28 mouse cellular contexts compared by ENCODE assay signal in the genomic region with DNA sequence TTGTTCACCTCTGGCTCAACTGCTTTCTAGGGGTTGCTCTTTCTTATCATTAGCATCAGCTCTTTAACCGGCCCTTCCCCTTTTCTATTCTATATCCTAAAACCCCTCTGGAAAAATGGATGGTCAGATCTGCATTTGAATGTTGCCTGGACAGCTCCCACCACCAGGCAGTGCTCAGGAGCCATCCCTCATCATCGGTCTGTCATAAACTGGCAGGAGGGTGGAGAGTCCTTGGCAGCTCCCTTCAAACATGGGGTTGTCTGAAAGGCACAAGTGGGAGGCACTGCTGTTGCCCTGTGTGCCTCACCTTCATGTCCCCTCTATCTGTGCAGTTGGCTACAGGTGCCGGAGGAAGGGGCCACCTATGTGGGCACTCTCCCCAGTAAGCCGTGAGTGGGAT.
DNase-seq lines count a peak whose midpoint lies in the region; ATAC-seq and TF ChIP-seq lines count a peak whose summit lies in the region.
"Had no signal": no experiment of that assay in that cellular context is flagged by ENCODE, and none has a peak within 500 bp of the region (broad histone marks: within the 10 kb centered on the region; RNA-seq: fewer than 3 reads in every experiment).

No protein-coding gene starts in this region.

- DNase-seq in forebrain, postnatal 0 days, result no peak
- no peak for DNase-seq in forebrain, embryonic 11.5 days (ENCODE audit: low spot score)
- DNase-seq in CH12.LX (ENCODE audit: extremely low read depth) (no peak), NIH3T3 (ENCODE audit: low read depth) (peak; percentile 14)
- DNase-seq in ovary, adult 18-20 months (ENCODE audit: low spot score), result no peak
- DNase-seq: adrenal gland, postnatal 14 days; cerebellum, adult 11 months; cerebellum, adult 9-11 months; heart, postnatal 10 days; kidney, adult 9 months; kidney, postnatal 10 days; layer of hippocampus, postnatal 36 days; liver; lung, adult 2 months; right cerebral cortex, postnatal 25 days; thymus, postnatal 14 days had no signal

- TF ChIP-seq EP300 in CH12.LX (IDR thresholded peaks at IDR 0.05; ENCODE audit: low read length), result no peak

- H3K36me3 ChIP-seq in forebrain, postnatal 0 days (ENCODE audit: insufficient read depth), result no peaks in the 10 kb centered on the region
- H3K36me3 ChIP-seq in forebrain, embryonic 11.5 days (ENCODE audit: control insufficient read depth, insufficient read depth, low read length), result no peaks in the 10 kb centered on the region
- no peaks in the 10 kb centered on the region for H3K36me3 ChIP-seq in intestine, postnatal 0 days (ENCODE audit: control insufficient read depth, insufficient read depth)
- no peaks in the 10 kb centered on the region for H3K36me3 ChIP-seq in intestine, embryonic 16.5 days (ENCODE audit: control insufficient read depth, insufficient read depth, low read length)
- H3K36me3 ChIP-seq in CH12.LX (replicated peaks in 1 of 2; ENCODE audit: control insufficient read depth in 1 of 2, insufficient read depth in 1 of 2, low read length in 1 of 2), result peaks cover 0 to under 1% of the 10 kb centered on the region in 2 experiments
- H3K36me3 ChIP-seq: heart, embryonic 10.5 days; hindbrain, embryonic 10.5 days; intestine, embryonic 15.5 days; midbrain, embryonic 12.5 days; neural tube, embryonic 15.5 days; stomach, embryonic 15.5 days had no signal

- TF ChIP-seq CTCF in forebrain, postnatal 0 days (IDR thresholded peaks at IDR 0.05; ENCODE audit: low read depth), result 0 out of 2 replicates have a peak, but pooled peaks have one; percentile 8
- peak; percentile 17; the same call in 1 of the 2 replicates for TF ChIP-seq CTCF in intestine, postnatal 0 days (IDR thresholded peaks at IDR 0.05; ENCODE audit: low read depth)
- no peak; a peak in 1 of 4 replicates for TF ChIP-seq CTCF in CH12.LX (conservative IDR thresholded peaks at IDR 0.05 in 1 of 2, IDR thresholded peaks at IDR 0.05 in 1 of 2; ENCODE audit: low read depth in 2 of 2, low read length in 2 of 2)

- no peaks in the 10 kb centered on the region for H3K79me2 ChIP-seq in CH12.LX (replicated peaks; ENCODE audit: control insufficient read depth, extremely low read depth, insufficient read depth, poor library complexity, severe bottlenecking)

- H3K9me3 ChIP-seq in forebrain, postnatal 0 days (ENCODE audit: low read length), result no peaks in the 10 kb centered on the region
- no peaks in the 10 kb centered on the region for H3K9me3 ChIP-seq in forebrain, embryonic 11.5 days (ENCODE audit: control insufficient read depth, low read length)
- H3K9me3 ChIP-seq in intestine, postnatal 0 days (ENCODE audit: control insufficient read depth), result no peaks in the 10 kb centered on the region
- H3K9me3 ChIP-seq in intestine, embryonic 16.5 days (ENCODE audit: control insufficient read depth, low read length), result no peaks in the 10 kb centered on the region
- no peaks in the 10 kb centered on the region for H3K9me3 ChIP-seq in CH12.LX (replicated peaks; ENCODE audit: low read length)
- H3K9me3 ChIP-seq: heart, embryonic 10.5 days; hindbrain, embryonic 10.5 days; intestine, embryonic 15.5 days; midbrain, embryonic 12.5 days; neural tube, embryonic 15.5 days; stomach, embryonic 15.5 days had no signal

- peak; percentile 21 for TF ChIP-seq RAD21 in CH12.LX (IDR thresholded peaks at IDR 0.05; ENCODE audit: low read depth, low read length)

- no peak for TF ChIP-seq POLR2A in CH12.LX (IDR thresholded peaks at IDR 0.05; ENCODE audit: low read depth, low read length)

- no peak overlapping the region for H3K4me2 ChIP-seq in forebrain, postnatal 0 days (ENCODE audit: low read depth)
- no peak overlapping the region for H3K4me2 ChIP-seq in forebrain, embryonic 11.5 days (ENCODE audit: low read depth, low read length, severe bottlenecking)
- no peak overlapping the region for H3K4me2 ChIP-seq in intestine, postnatal 0 days (replicated peaks; ENCODE audit: low read depth)
- no peak overlapping the region for H3K4me2 ChIP-seq in intestine, embryonic 16.5 days (ENCODE audit: low read depth, low read length)
- H3K4me2 ChIP-seq in CH12.LX (ENCODE audit: insufficient read depth, low read depth, poor library complexity, severe bottlenecking), result no peak overlapping the region
- H3K4me2 ChIP-seq: intestine, embryonic 15.5 days; midbrain, embryonic 12.5 days; neural tube, embryonic 15.5 days; stomach, embryonic 15.5 days had no signal

- 86% methylated on average over 4 of the region's 4 CpGs for whole genome bisulfite sequencing in forebrain, postnatal 0 days
- 89% methylated on average over 4 of the region's 4 CpGs for WGBS in forebrain, embryonic 11.5 days
- WGBS in intestine, postnatal 0 days, result 94% methylated on average over 4 of the region's 4 CpGs
- WGBS in intestine, embryonic 16.5 days, result 86% methylated on average over 4 of the region's 4 CpGs

- H3K9ac ChIP-seq in forebrain, postnatal 0 days, result no peak overlapping the region
- no peak overlapping the region for H3K9ac ChIP-seq in forebrain, embryonic 11.5 days (ENCODE audit: low read length)
- no peak overlapping the region for H3K9ac ChIP-seq in intestine, postnatal 0 days (ENCODE audit: low read depth, low read length)
- no peak overlapping the region for H3K9ac ChIP-seq in intestine, embryonic 16.5 days (ENCODE audit: low read depth, low read length)
- H3K9ac ChIP-seq in CH12.LX (ENCODE audit: insufficient read depth, low read depth), result no peak overlapping the region
- H3K9ac ChIP-seq: intestine, embryonic 15.5 days; liver, embryonic 14.5 days; midbrain, embryonic 12.5 days; neural tube, embryonic 15.5 days; stomach, embryonic 15.5 days had no signal

- ATAC-seq in forebrain, postnatal 0 days, result no peak
- ATAC-seq in forebrain, embryonic 11.5 days (replicated peaks; ENCODE audit: low FRiP score), result no peak
- no peak for ATAC-seq in intestine, postnatal 0 days
- ATAC-seq in intestine, embryonic 16.5 days, result no peak
- no peak for ATAC-seq in monocyte, adult 5-6 weeks (replicated peaks; ENCODE audit: insufficient number of reproducible peaks, low FRiP score, low TSS enrichment, poor library complexity, severe bottlenecking)
- ATAC-seq: forebrain, embryonic 14.5 days; hindbrain, embryonic 16.5 days; intestine, embryonic 15.5 days had no signal

- in situ Hi-C loops in CH12.LX (cut with MboI; ENCODE audit: low pct_ligation_motif_present, low pct_unique_long_range_greater_than_20kb, low sequenced_read_pairs), result no loop called here

- dilution Hi-C loops in CH12.LX (cut with MboI; ENCODE audit: extremely low pct_ligation_motif_present, extremely low pct_unique_long_range_greater_than_20kb, low sequenced_read_pairs), result no loop called here

- H3K4me1 ChIP-seq in forebrain, postnatal 0 days (ENCODE audit: insufficient read depth), result no peaks in the 10 kb centered on the region
- H3K4me1 ChIP-seq in forebrain, embryonic 11.5 days (replicated peaks; ENCODE audit: control insufficient read depth, insufficient read depth, low read length), result no peaks in the 10 kb centered on the region
- H3K4me1 ChIP-seq in intestine, postnatal 0 days (replicated peaks; ENCODE audit: control insufficient read depth, insufficient read depth, low read length), result no peaks in the 10 kb centered on the region
- H3K4me1 ChIP-seq in intestine, embryonic 16.5 days (ENCODE audit: control insufficient read depth, insufficient read depth, low read length), result no peaks in the 10 kb centered on the region
- peaks cover 0 to 10% of the 10 kb centered on the region in 2 experiments; a peak in 2 of 4 replicates for H3K4me1 ChIP-seq in CH12.LX (ENCODE audit: control insufficient read depth in 1 of 2, insufficient read depth in 2 of 2)
- H3K4me1 ChIP-seq: heart, embryonic 10.5 days; intestine, embryonic 15.5 days; midbrain, embryonic 12.5 days; stomach, embryonic 15.5 days had no signal

- no peaks in the 10 kb centered on the region for H3K27me3 ChIP-seq in forebrain, postnatal 0 days (ENCODE audit: insufficient read depth, low read length)
- H3K27me3 ChIP-seq in forebrain, embryonic 11.5 days (ENCODE audit: control insufficient read depth, insufficient read depth, low read length), result no peaks in the 10 kb centered on the region
- no peaks in the 10 kb centered on the region for H3K27me3 ChIP-seq in intestine, postnatal 0 days (replicated peaks; ENCODE audit: control insufficient read depth, insufficient read depth, low read length)
- H3K27me3 ChIP-seq in intestine, embryonic 16.5 days (replicated peaks; ENCODE audit: control insufficient read depth, insufficient read depth, low read length), result no peaks in the 10 kb centered on the region
- H3K27me3 ChIP-seq in CH12.LX (replicated peaks), result no peaks in the 10 kb centered on the region
- H3K27me3 ChIP-seq: intestine, embryonic 15.5 days; midbrain, embryonic 12.5 days; stomach, embryonic 15.5 days had no signal

- no peak overlapping the region for H3K27ac ChIP-seq in forebrain, postnatal 0 days (ENCODE audit: low read depth, low read length)
- H3K27ac ChIP-seq in forebrain, embryonic 11.5 days (ENCODE audit: low read depth, low read length), result no peak overlapping the region
- no peak overlapping the region for H3K27ac ChIP-seq in intestine, postnatal 0 days (ENCODE audit: low read depth, low read length)
- no peak overlapping the region for H3K27ac ChIP-seq in intestine, embryonic 16.5 days (ENCODE audit: low read length)
- no peak overlapping the region for H3K27ac ChIP-seq in CH12.LX (ENCODE audit: insufficient read depth, low read depth)
- H3K27ac ChIP-seq: heart, embryonic 10.5 days; hindbrain, embryonic 10.5 days; intestine, embryonic 15.5 days; liver, embryonic 14.5 days; midbrain, embryonic 12.5 days; neural tube, embryonic 15.5 days; stomach, embryonic 15.5 days had no signal

- no peak overlapping the region for H3K4me3 ChIP-seq in forebrain, postnatal 0 days (ENCODE audit: low read depth, low read length)
- no peak overlapping the region for H3K4me3 ChIP-seq in forebrain, embryonic 11.5 days (ENCODE audit: low read depth, low read length)
- H3K4me3 ChIP-seq in intestine, postnatal 0 days (ENCODE audit: low read depth, low read length), result no peak overlapping the region
- no peak overlapping the region for H3K4me3 ChIP-seq in intestine, embryonic 16.5 days (ENCODE audit: low read length)
- H3K4me3 ChIP-seq in CH12.LX (replicated peaks in 1 of 3; ENCODE audit: low read depth in 2 of 3, low read length in 2 of 3, poor library complexity in 1 of 3), result no peak overlapping the region
- H3K4me3 ChIP-seq: heart, embryonic 10.5 days; hindbrain, embryonic 10.5 days; intestine, embryonic 15.5 days; midbrain, embryonic 12.5 days; neural tube, embryonic 15.5 days; stomach, embryonic 15.5 days had no signal

TF ChIP-seq in CH12.LX, 34 proteins besides CTCF, POLR2A, EP300 and RAD21:
- TF ChIP-seq SMC3 (IDR thresholded peaks at IDR 0.05; ENCODE audit: low read depth, low read length) (peak; percentile 23), MEF2A (IDR thresholded peaks at IDR 0.05; ENCODE audit: borderline replicate concordance, low read depth, low read length) (no peak), KAT2A (IDR thresholded peaks at IDR 0.05; ENCODE audit: insufficient replicate concordance, low read length) (no peak)

Comparison
In these comparisons a context has a peak if more than half of its experiments do, and no peak if none do; other contexts are left out.
1. CTCF ChIP-seq: peak in forebrain, postnatal 0 days (single experiment) and intestine, postnatal 0 days (single experiment); none in CH12.LX (0 of 2).